Mouse (Mus musculus): ENCODE data around the gene Ccdc149. TPM values are rescaled to one million over a fixed set of nuclear protein-coding genes. Genes with fewer than 3 reads are reported as not detected.

Ccdc149 gene
- polyA plus RNA-seq, 1 experiment from 2014 or later: 6.1 TPM

DNA sequence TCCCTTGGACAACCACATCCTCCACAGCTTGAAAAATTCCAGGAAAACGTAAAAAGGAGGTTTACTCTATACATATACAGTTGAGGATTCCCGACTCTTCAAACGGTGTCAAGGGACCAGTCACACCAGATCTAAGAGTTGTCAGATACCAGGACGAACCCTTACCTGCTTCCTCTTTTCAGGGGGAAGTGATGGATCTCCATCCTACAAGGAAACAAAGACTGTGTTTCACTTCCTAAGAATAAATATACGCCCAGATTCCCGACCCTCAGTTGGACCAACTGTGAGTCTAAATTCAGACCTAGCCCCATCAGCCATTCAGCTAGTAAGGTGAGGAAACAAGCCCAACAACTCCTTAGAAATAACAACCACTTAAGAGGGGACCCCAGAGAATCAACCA lies 35.8 kb downstream of the Ccdc149 start:
- Histone ChIP-seq H3K27me3 (no peaks in the 10 kb centered on the region), H3K4me3 (no peak overlapping the region), H3K9ac (no peak overlapping the region), H3K4me2 (replicated peaks) (no peak overlapping the region), H3K27ac (no peak overlapping the region), H3K9me3 (replicated peaks) (no peaks in the 10 kb centered on the region), H3K4me1 (no peaks in the 10 kb centered on the region), H3K36me3 (no peaks in the 10 kb centered on the region)
- no peak for ATAC-seq (ENCODE audit: low FRiP score)
- whole genome bisulfite sequencing: 87% methylated on average over 6 of the region's 6 CpGs

DNA sequence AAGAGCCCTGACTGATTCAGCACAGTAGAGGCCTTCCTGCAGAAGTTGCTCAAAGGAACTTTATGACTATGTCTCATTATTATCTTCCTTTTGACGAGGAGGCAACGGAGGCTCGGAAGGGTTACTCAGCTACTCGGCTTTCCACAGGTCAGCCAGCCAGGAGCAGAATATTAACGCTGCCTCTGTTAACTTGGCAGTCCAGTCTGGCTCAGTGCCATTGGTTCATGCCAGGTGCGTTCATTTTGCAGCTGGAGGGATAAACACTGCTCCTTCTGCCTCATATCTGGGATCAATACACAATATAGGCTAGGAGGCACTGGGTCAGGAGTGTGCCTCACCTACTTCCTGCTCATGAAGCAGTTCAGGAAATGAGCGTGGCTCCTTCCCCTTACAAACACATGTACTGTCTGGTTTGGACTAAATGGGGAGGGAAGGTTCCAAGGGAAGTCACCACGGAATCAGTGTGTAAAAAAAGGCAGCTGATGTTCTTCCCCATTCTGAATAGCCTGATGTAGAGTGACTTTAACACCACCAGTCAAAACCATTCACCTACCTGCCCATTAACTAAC lies 40.0 kb downstream of the Ccdc149 start:
- Histone ChIP-seq H3K4me1 (no peaks in the 10 kb centered on the region), H3K36me3 (no peaks in the 10 kb centered on the region), H3K4me2 (replicated peaks) (no peak overlapping the region), H3K4me3 (no peak overlapping the region), H3K27me3 (no peaks in the 10 kb centered on the region), H3K9me3 (replicated peaks) (no peaks in the 10 kb centered on the region), H3K9ac (no peak overlapping the region), H3K27ac (no peak overlapping the region)
- ATAC-seq (ENCODE audit: low FRiP score): no peak
- WGBS: 79% methylated on average over 8 of the region's 8 CpGs

DNA sequence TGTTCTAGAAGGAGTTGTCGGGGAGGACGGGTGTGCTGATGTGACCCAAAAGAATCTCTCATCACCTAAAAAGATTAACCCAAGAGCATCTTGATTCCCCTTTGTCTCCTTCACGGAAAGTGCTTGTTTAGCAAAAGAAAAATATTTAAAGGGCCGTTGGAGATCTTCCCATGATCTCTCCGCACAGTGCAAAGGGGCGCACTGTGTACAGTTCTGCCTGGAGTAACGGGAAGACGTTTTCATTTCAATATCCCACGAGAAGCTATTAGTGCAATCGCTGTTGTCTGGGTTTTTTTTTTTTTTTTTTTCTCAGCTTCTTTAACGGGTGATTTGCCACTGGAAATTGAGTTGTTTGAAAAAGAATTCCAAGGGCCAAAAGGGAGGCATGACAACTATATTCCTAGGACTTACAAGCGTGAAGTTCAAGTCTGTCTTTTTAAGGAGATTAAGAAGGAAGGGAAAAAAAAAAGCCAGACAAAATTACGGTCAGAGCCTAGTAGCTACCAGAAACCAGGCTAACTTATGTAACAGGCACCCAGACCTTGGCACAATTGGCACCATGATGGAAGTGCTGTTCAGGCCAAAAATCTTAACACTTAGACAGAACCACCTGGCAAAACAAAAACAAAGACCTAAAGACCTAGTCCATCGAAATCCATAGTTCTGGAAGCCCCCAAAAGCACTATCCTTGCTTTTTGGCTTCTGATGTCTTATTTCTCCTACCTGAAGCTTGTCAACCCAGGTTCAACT lies 41.4 kb downstream of the Ccdc149 start:
- H3K27ac ChIP-seq: no peak overlapping the region
- no peaks in the 10 kb centered on the region for H3K36me3 ChIP-seq
- no peak overlapping the region for H3K4me3 ChIP-seq
- H3K9ac ChIP-seq: no peak overlapping the region
- no peaks in the 10 kb centered on the region for H3K27me3 ChIP-seq
- 67% methylated on average over 14 of the region's 14 CpGs for WGBS
- no peak overlapping the region for H3K4me2 ChIP-seq (replicated peaks)
- H3K9me3 ChIP-seq (replicated peaks): no peaks in the 10 kb centered on the region
- no peak for ATAC-seq (ENCODE audit: low FRiP score)
- H3K4me1 ChIP-seq: no peaks in the 10 kb centered on the region

DNA sequence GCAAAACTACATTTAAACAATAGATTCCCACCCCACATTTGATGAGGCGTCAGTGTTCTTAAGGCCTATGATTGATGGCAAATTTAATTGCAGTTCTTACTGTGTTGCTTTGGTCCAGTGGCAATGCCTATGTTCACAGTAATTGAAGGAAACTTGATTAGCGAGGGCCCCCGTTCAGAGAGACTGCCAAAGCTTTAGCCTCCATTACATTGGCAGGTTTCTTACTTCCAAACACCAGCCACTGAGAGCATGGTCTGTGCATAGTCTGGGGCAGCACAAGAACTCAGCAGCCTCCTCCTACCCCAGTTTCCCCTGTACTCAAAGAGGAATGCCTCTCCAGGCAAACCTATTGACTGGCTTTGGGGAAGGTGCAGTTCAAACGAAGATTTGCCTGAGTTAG lies 42.7 kb downstream of the Ccdc149 start:
- no peaks in the 10 kb centered on the region for H3K36me3 ChIP-seq
- H3K4me1 ChIP-seq: no peaks in the 10 kb centered on the region
- H3K4me2 ChIP-seq (replicated peaks): no peak overlapping the region
- no peak overlapping the region for H3K9ac ChIP-seq
- no peak overlapping the region for H3K4me3 ChIP-seq
- no peaks in the 10 kb centered on the region for H3K27me3 ChIP-seq
- ATAC-seq (ENCODE audit: low FRiP score): no peak
- WGBS: 46% methylated on average over 4 of the region's 4 CpGs
- H3K27ac ChIP-seq: no peak overlapping the region
- no peaks in the 10 kb centered on the region for H3K9me3 ChIP-seq (replicated peaks)

DNA sequence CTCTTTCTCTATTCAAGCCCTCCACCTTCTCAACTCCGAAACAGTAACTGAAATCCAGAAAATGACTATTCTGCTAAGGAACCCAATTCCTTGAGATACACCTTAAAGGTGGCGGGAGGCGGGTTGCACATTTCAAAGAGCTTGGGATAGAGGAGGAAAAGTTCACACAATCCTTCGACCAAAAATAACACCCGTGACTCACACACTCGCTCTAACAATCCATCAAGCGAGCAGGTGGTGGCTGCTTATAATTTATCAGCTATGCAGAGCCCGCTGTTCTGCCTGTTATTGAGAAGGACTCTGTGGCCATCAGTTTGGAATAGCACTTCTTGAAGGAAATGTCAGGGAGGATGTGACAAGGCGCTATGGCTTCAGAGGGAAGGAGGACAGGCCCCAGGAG lies 45.5 kb downstream of the Ccdc149 start:
- H3K9ac ChIP-seq: no peak overlapping the region
- ATAC-seq (ENCODE audit: low FRiP score): no peak
- H3K4me2 ChIP-seq (replicated peaks): no peak overlapping the region
- 89% methylated on average over 9 of the region's 9 CpGs for WGBS
- H3K36me3 ChIP-seq: no peaks in the 10 kb centered on the region
- no peaks in the 10 kb centered on the region for H3K4me1 ChIP-seq
- H3K27ac ChIP-seq: no peak overlapping the region
- no peaks in the 10 kb centered on the region for H3K27me3 ChIP-seq
- H3K9me3 ChIP-seq (replicated peaks): no peaks in the 10 kb centered on the region
- H3K4me3 ChIP-seq: no peak overlapping the region

DNA sequence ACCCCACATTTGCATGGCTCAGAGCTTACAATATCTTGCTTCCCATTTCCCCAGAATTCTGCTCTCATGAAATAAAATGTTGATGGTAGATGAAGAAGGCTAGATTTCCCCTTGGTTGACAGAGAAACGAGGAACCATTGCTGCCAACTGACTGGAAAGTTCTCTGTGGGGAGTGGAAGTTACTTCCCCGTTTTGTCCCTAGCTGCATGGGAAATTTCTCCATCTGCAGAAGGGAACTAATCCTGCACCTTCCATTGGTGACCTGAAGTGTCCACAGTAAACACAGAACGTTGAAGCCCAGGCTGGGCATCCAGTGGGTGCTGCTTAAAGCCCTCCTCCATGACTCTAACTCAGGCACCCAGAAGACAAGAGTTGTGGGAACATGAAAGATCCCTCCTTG lies 47.4 kb downstream of the Ccdc149 start:
- no peaks in the 10 kb centered on the region for H3K27me3 ChIP-seq
- no peak overlapping the region for H3K9ac ChIP-seq
- no peak overlapping the region for H3K4me2 ChIP-seq (replicated peaks)
- H3K9me3 ChIP-seq (replicated peaks): no peaks in the 10 kb centered on the region
- WGBS: 79% methylated on average over 3 of the region's 3 CpGs
- H3K27ac ChIP-seq: no peak overlapping the region
- ATAC-seq (ENCODE audit: low FRiP score): no peak
- H3K4me1 ChIP-seq: no peaks in the 10 kb centered on the region
- no peaks in the 10 kb centered on the region for H3K36me3 ChIP-seq
- no peak overlapping the region for H3K4me3 ChIP-seq

GRCm38 (mm10) chr5:52416485-52416884 lies 54.8 kb downstream of the Ccdc149 start:
- 69% methylated on average over 2 of the region's 2 CpGs for WGBS
- Histone ChIP-seq H3K4me1 (peaks cover 6% of the 10 kb centered on the region; the same call in 1 of the 2 replicates), H3K36me3 (no peaks in the 10 kb centered on the region), H3K27ac (no peak overlapping the region), H3K9ac (no peak overlapping the region), H3K4me2 (replicated peaks) (no peak overlapping the region), H3K9me3 (replicated peaks) (no peaks in the 10 kb centered on the region), H3K27me3 (no peaks in the 10 kb centered on the region), H3K4me3 (no peak overlapping the region)
- ATAC-seq (ENCODE audit: low FRiP score): no peak

DNA sequence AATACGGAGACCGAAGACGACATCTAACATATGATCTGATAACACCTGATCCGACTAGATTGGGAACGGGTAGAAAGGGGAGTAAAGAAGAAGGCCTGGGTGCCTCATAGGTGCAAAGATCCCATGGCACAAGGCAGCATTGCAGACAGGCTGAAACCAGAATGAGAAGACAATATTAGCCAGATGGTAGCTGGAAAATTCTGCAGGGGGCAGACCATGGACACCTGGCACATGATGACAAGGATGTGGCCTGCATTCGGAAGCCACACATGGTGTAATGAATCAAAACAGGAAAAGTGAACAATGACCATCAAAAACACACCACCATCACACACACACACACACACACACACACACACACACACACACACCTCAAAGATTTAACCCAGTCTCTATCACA lies 55.4 kb downstream of the Ccdc149 start:
- H3K36me3 ChIP-seq: no peaks in the 10 kb centered on the region
- H3K4me1 ChIP-seq: peaks cover 6% of the 10 kb centered on the region; the same call in 1 of the 2 replicates
- WGBS: 84% methylated on average over 6 of the region's 6 CpGs
- H3K4me3 ChIP-seq: no peak overlapping the region
- no peaks in the 10 kb centered on the region for H3K27me3 ChIP-seq
- no peak overlapping the region for H3K4me2 ChIP-seq (replicated peaks)
- H3K9ac ChIP-seq: no peak overlapping the region
- H3K9me3 ChIP-seq (replicated peaks): no peaks in the 10 kb centered on the region
- no peak for ATAC-seq (ENCODE audit: low FRiP score)
- H3K27ac ChIP-seq: no peak overlapping the region

DNA sequence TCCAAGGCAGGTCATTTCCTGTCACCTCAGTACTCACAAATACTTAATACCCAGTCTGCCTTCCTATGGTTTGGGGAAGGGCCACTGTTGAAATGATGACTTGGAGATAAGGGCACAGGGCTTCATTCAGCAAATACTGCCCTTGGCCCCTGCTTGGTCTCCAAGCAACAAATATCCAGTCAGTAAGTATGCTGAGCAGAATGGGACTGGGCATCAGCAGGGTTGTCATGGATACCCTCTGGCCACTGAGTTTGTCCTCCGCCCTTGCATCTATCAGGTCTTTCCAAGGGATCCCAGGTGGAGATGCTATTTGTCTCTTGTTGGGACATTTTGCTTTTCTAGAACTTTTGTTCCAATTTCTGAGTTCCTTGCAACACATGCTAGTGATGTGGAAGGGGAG lies 56.1 kb downstream of the Ccdc149 start:
- Histone ChIP-seq H3K4me3 (no peak overlapping the region), H3K4me2 (replicated peaks) (no peak overlapping the region), H3K27me3 (no peaks in the 10 kb centered on the region), H3K27ac (no peak overlapping the region), H3K36me3 (no peaks in the 10 kb centered on the region), H3K4me1 (peaks cover 6% of the 10 kb centered on the region; the same call in 1 of the 2 replicates), H3K9me3 (replicated peaks) (no peaks in the 10 kb centered on the region), H3K9ac (no peak overlapping the region)
- 41% methylated on average over 1 of the region's 1 CpGs for WGBS
- no peak; the same call in 1 of the 2 replicates for ATAC-seq (ENCODE audit: low FRiP score)

GRCm38 (mm10) chr5:52411567-52411966 lies 59.8 kb downstream of the Ccdc149 start:
- no peak overlapping the region for H3K27ac ChIP-seq
- no peaks in the 10 kb centered on the region for H3K9me3 ChIP-seq (replicated peaks)
- no peaks in the 10 kb centered on the region for H3K27me3 ChIP-seq
- ATAC-seq (ENCODE audit: low FRiP score): 0 out of 2 replicates have a peak, but pooled peaks have one; percentile 14
- H3K4me2 ChIP-seq (replicated peaks): no peak overlapping the region
- H3K9ac ChIP-seq: no peak overlapping the region
- H3K4me1 ChIP-seq: peaks cover 9% of the 10 kb centered on the region; the same call in 1 of the 2 replicates
- H3K4me3 ChIP-seq: no peak overlapping the region
- no peaks in the 10 kb centered on the region for H3K36me3 ChIP-seq
- WGBS: 68% methylated on average over 3 of the region's 3 CpGs

GRCm38 (mm10) chr5:52410197-52410596 lies 61.1 kb downstream of the Ccdc149 start:
- H3K36me3 ChIP-seq: no peaks in the 10 kb centered on the region
- H3K9ac ChIP-seq: no peak overlapping the region
- H3K27me3 ChIP-seq: no peaks in the 10 kb centered on the region
- no peaks in the 10 kb centered on the region for H3K9me3 ChIP-seq (replicated peaks)
- no peak overlapping the region for H3K27ac ChIP-seq
- no peak for ATAC-seq (ENCODE audit: low FRiP score)
- H3K4me1 ChIP-seq: peaks cover 9% of the 10 kb centered on the region; the same call in 1 of the 2 replicates
- H3K4me2 ChIP-seq (replicated peaks): no peak overlapping the region
- WGBS: 88% methylated on average over 12 of the region's 12 CpGs
- no peak overlapping the region for H3K4me3 ChIP-seq

GRCm38 (mm10) chr5:52408668-52409315 lies 62.5 kb downstream of the Ccdc149 start:
- Histone ChIP-seq H3K36me3 (no peaks in the 10 kb centered on the region), H3K4me1 (peaks cover 7% of the 10 kb centered on the region; the same call in 1 of the 2 replicates), H3K4me2 (replicated peaks) (no peak overlapping the region), H3K27ac (no peak overlapping the region), H3K9me3 (replicated peaks) (no peaks in the 10 kb centered on the region), H3K9ac (no peak overlapping the region), H3K27me3 (no peaks in the 10 kb centered on the region), H3K4me3 (no peak overlapping the region)
- 73% methylated on average over 7 of the region's 7 CpGs for WGBS
- ATAC-seq (ENCODE audit: low FRiP score): no peak

All from hindbrain, embryonic 12.5 days (tissue).